Mouse (Mus musculus) kidney, embryonic 16.5 days (tissue): ENCODE data around the gene Pygo2. TPM values are rescaled to one million over a fixed set of nuclear protein-coding genes. Genes with fewer than 3 reads are reported as not detected.

Experiments used
- ATAC-seq: fragments of 200-750 bp; cut with Nextera tagmentation; 2 replicates; pipeline ENCODE4 v1.8.0; 2017; ENCODE audit warnings: moderate TSS enrichment; ENCODE audit not compliant: low FRiP score, low TSS enrichment
- H3K27ac ChIP-seq: fragments of 300-500 bp; sonication (generic); 2 replicates; pipeline ENCODE4 v1.5.1; 2014; ENCODE audit warnings: low read length
- H3K27me3 ChIP-seq: fragments of 300-500 bp; sonication (generic); 2 replicates; pipeline ENCODE4 v1.6.1; 2014; ENCODE audit warnings: low read length, control low read depth, mixed read lengths; ENCODE audit not compliant: insufficient read depth
- H3K36me3 ChIP-seq: fragments of 300-500 bp; sonication (generic); 2 replicates; pipeline ENCODE4 v1.6.1; 2014; ENCODE audit warnings: low read length, control low read depth, mixed read lengths; ENCODE audit not compliant: insufficient read depth
- H3K4me1 ChIP-seq: fragments of 300-500 bp; sonication (generic); 2 replicates; pipeline ENCODE4 v1.6.1; 2014; ENCODE audit warnings: low read length, control low read depth, mixed read lengths; ENCODE audit not compliant: insufficient read depth
- H3K4me2 ChIP-seq: fragments of 300-500 bp; sonication (generic); replicated peaks from 2 replicates; pipeline ENCODE4 v1.6.1; 2014; ENCODE audit warnings: low read depth, low read length
- H3K4me3 ChIP-seq: fragments of 300-500 bp; sonication (generic); 2 replicates; pipeline ENCODE4 v1.5.1; 2014; ENCODE audit warnings: mild to moderate bottlenecking, low read length
- H3K9ac ChIP-seq: fragments of 300-500 bp; sonication (generic); replicated peaks from 2 replicates; pipeline ENCODE4 v1.6.1; 2014; ENCODE audit warnings: low read length
- H3K9me3 ChIP-seq: fragments of 300-500 bp; sonication (generic); 2 replicates; pipeline ENCODE4 v1.6.1; 2016; ENCODE audit warnings: low read length, control low read depth
- WGBS: fragments of 180-500 bp; shearing (Covaris S2); extraction: QIAGEN DNeasy Blood & Tissue Kit; methylation state at CpG from one replicate; pipeline ENCODE4 v1.1.7; 2014; 5-methylcytosine and 5-hydroxymethylcytosine counted together
- polyA plus RNA-seq: library from polyadenylated mRNA; unstranded; fragments of >200 nt; fragmentation: Nextera tagmentation; extraction: Ambion mirVana; gene quantifications from 2 replicates; pipeline ENCODE4 v1.2.1, GENCODE M21; 2015

The Pygo2 gene
- polyA plus RNA-seq, 1 experiment from 2014 or later = 38.9 TPM

DNA sequence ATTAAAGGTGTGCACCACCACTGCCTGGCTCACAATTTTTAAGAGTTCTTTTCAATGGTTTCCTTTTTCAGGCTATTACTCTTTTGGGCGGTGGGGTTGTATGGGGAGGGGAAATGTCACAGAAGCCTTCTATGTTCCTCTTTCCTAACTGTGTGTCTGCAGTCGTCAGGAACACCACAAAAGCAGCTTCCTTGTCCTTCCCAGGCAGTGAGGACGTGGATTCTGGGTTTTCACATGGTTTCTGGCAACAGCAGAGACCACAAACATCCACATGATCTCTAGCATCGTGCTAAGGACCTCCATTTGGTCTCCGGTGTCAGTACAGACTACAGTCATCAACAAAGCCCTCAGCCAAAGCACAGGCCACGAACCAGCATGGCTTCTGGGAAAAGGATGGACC, 43.8 kb downstream of the Pygo2 start:
- no peak overlapping the region for H3K4me2 ChIP-seq
- no peaks in the 10 kb centered on the region for H3K9me3 ChIP-seq
- H3K9ac ChIP-seq = no peak overlapping the region
- H3K27ac ChIP-seq = no peak overlapping the region
- no peaks in the 10 kb centered on the region for H3K27me3 ChIP-seq
- H3K4me1 ChIP-seq = no peaks in the 10 kb centered on the region
- no peak overlapping the region for H3K4me3 ChIP-seq
- H3K36me3 ChIP-seq = peaks cover 5% of the 10 kb centered on the region; the same call in 1 of the 2 replicates
- ATAC-seq = no peak
- WGBS = 72% methylated on average over 6 of the region's 6 CpGs

- Histone ChIP-seq H3K36me3 (no peaks in the 10 kb centered on the region), H3K4me3 (no peak overlapping the region), H3K9ac (no peak overlapping the region), H3K9me3 (no peaks in the 10 kb centered on the region; the same call in 1 of the 2 replicates), H3K27me3 (no peaks in the 10 kb centered on the region), H3K27ac (no peak overlapping the region), H3K4me2 (no peak overlapping the region), H3K4me1 (no peaks in the 10 kb centered on the region)
- whole genome bisulfite sequencing = 70% methylated on average over 6 of the region's 6 CpGs
- ATAC-seq = no peak
Observed at GRCm38 (mm10) chr3:89479055-89479454, 49.0 kb downstream of the Pygo2 start.

DNA sequence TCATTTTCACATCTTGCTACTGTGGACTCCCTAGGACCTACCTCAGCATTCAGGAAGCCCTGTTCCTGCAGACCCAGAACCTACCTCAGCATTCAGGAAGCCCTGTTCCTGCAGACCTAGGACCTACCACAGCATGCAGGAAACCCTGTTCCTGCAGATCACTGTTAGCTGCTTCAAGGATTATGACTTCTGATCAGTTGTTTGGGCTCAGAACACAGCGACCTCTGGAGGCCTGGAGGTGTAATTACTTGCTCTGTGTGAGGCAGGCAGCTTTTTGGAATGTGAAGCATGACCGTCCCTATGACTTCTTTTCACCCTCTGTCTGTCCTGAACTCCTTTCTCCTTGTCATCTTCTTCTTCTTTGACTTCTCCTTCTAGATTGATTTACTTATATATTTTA, 51.5 kb downstream of the Pygo2 start:
- no peak overlapping the region for H3K27ac ChIP-seq
- no peak for ATAC-seq
- H3K9me3 ChIP-seq = no peaks in the 10 kb centered on the region; the same call in 1 of the 2 replicates
- H3K27me3 ChIP-seq = peaks cover 3% of the 10 kb centered on the region; the same call in 1 of the 2 replicates
- H3K4me2 ChIP-seq = no peak overlapping the region
- no peaks in the 10 kb centered on the region for H3K36me3 ChIP-seq
- H3K4me1 ChIP-seq = no peaks in the 10 kb centered on the region
- 45% methylated on average over 2 of the region's 2 CpGs for WGBS
- H3K9ac ChIP-seq = no peak overlapping the region
- H3K4me3 ChIP-seq = no peak overlapping the region

GRCm38 (mm10) chr3:89482249-89482648, 52.2 kb downstream of the Pygo2 start:
- H3K9ac ChIP-seq = no peak overlapping the region
- 85% methylated on average over 5 of the region's 5 CpGs for WGBS
- H3K4me2 ChIP-seq = no peak overlapping the region
- no peak overlapping the region for H3K27ac ChIP-seq
- no peak overlapping the region for H3K4me3 ChIP-seq
- H3K4me1 ChIP-seq = no peaks in the 10 kb centered on the region
- no peak for ATAC-seq
- no peaks in the 10 kb centered on the region; the same call in 1 of the 2 replicates for H3K9me3 ChIP-seq
- peaks cover 3% of the 10 kb centered on the region; the same call in 1 of the 2 replicates for H3K27me3 ChIP-seq
- H3K36me3 ChIP-seq = no peaks in the 10 kb centered on the region

Other genes with a start within 250 kb of the Pygo2 start
- 43.6 and 51.2 TPM in 2 replicates for gene Fam189b, start 247.1 kb upstream of the Pygo2 start, polyA plus RNA-seq
- 54.9 and 56.1 TPM in 2 replicates for gene Gba, start 227.3 kb upstream of the Pygo2 start, polyA plus RNA-seq
- gene Thbs3, start 215.0 kb upstream of the Pygo2 start, polyA plus RNA-seq = 18.2 and 18.4 TPM in 2 replicates
- 227 and 235 TPM in 2 replicates for gene Mtx1, start 203.1 kb upstream of the Pygo2 start, polyA plus RNA-seq
- 20.0 and 23.6 TPM in 2 replicates for gene Muc1, start 201.2 kb upstream of the Pygo2 start, polyA plus RNA-seq
- 272 and 300 TPM in 2 replicates for gene Krtcap2, start 184.2 kb upstream of the Pygo2 start, polyA plus RNA-seq
- 4.7 and 6.0 TPM in 2 replicates for gene Trim46, start 183.9 kb upstream of the Pygo2 start, polyA plus RNA-seq
- gene Dpm3, start 170.9 kb upstream of the Pygo2 start, polyA plus RNA-seq = 127 and 146 TPM in 2 replicates
- gene Slc50a1, start 159.6 kb upstream of the Pygo2 start, polyA plus RNA-seq = 58.8 and 64.3 TPM in 2 replicates
- 81.9 and 86.7 TPM in 2 replicates for gene Efna1, start 149.1 kb upstream of the Pygo2 start, polyA plus RNA-seq
- 11.5 and 11.8 TPM in 2 replicates for gene Efna3, start 107.2 kb upstream of the Pygo2 start, polyA plus RNA-seq
- 29.2 and 31.3 TPM in 2 replicates for gene Efna4, start 92.2 kb upstream of the Pygo2 start, polyA plus RNA-seq
- gene Adam15, start 80.2 kb upstream of the Pygo2 start, polyA plus RNA-seq = 107 and 108 TPM in 2 replicates
- 0.32 and 0.35 TPM in 2 replicates for gene Dcst2, start 68.2 kb upstream of the Pygo2 start, polyA plus RNA-seq
- gene Dcst1, start 65.0 kb upstream of the Pygo2 start, polyA plus RNA-seq = 2.9 and 3.3 TPM in 2 replicates
- gene Zbtb7b, start 35.4 kb upstream of the Pygo2 start, polyA plus RNA-seq = 3.3 and 3.5 TPM in 2 replicates
- gene Lenep, start 27.4 kb upstream of the Pygo2 start, polyA plus RNA-seq = 0.18 and 1.3 TPM in 2 replicates
- gene Flad1, start 18.3 kb upstream of the Pygo2 start, polyA plus RNA-seq = 35.0 and 39.3 TPM in 2 replicates
- 483 and 495 TPM in 2 replicates for gene Cks1b, start 11.8 kb upstream of the Pygo2 start, polyA plus RNA-seq
- 115 and 118 TPM in 2 replicates for gene Shc1, start 11.8 kb upstream of the Pygo2 start, polyA plus RNA-seq
- 47.5 and 51.7 TPM in 2 replicates for gene Pbxip1, start 6.5 kb downstream of the Pygo2 start, polyA plus RNA-seq
- gene Pmvk, start 24.3 kb downstream of the Pygo2 start, polyA plus RNA-seq = 56.1 and 59.3 TPM in 2 replicates
- 2.5 and 2.6 TPM in 2 replicates for gene Kcnn3, start 90.0 kb downstream of the Pygo2 start, polyA plus RNA-seq